Mouse (Mus musculus): Measurements from ENCODE around the gene Hhat. TPM values are rescaled to one million over a fixed set of nuclear protein-coding genes. Genes with fewer than 3 reads are reported as not detected.

Hhat gene
- polyA plus RNA-seq, 1 experiment, result 6.0 TPM

GRCm38 (mm10) chr1:192555516-192555915, 215.5 kb downstream of the Hhat start:
- no peak for DNase-seq (ENCODE audit: low read depth)

- no peak for DNase-seq (ENCODE audit: low read depth)
Measured at GRCm38 (mm10) chr1:192550561-192550960, 220.5 kb downstream of the Hhat start.

GRCm38 (mm10) chr1:192546843-192547242, 224.2 kb downstream of the Hhat start:
- no peak for DNase-seq (ENCODE audit: low read depth)

GRCm38 (mm10) chr1:192544901-192545300, 226.1 kb downstream of the Hhat start:
- DNase-seq (ENCODE audit: low read depth), result no peak

- DNase-seq (ENCODE audit: low read depth), result no peak
Measured at GRCm38 (mm10) chr1:192544091-192544490, 226.9 kb downstream of the Hhat start.

GRCm38 (mm10) chr1:192543686-192544085, 227.3 kb downstream of the Hhat start:
- no peak for DNase-seq (ENCODE audit: low read depth)

GRCm38 (mm10) chr1:192542093-192542492, 228.9 kb downstream of the Hhat start:
- no peak for DNase-seq (ENCODE audit: low read depth)

GRCm38 (mm10) chr1:192537169-192537568, 233.9 kb downstream of the Hhat start:
- no peak for DNase-seq (ENCODE audit: low read depth)

- no peak for DNase-seq (ENCODE audit: low read depth)
Measured at GRCm38 (mm10) chr1:192536440-192536839, 234.6 kb downstream of the Hhat start.

GRCm38 (mm10) chr1:192533016-192533415, 238.0 kb downstream of the Hhat start:
- DNase-seq (ENCODE audit: low read depth), result no peak

- no peak for DNase-seq (ENCODE audit: low read depth)
Measured at GRCm38 (mm10) chr1:192532212-192532611, 238.8 kb downstream of the Hhat start.

- DNase-seq (ENCODE audit: low read depth), result no peak
Measured at GRCm38 (mm10) chr1:192531490-192532146, 239.4 kb downstream of the Hhat start.

GRCm38 (mm10) chr1:192525711-192526350, 245.2 kb downstream of the Hhat start:
- no peak for DNase-seq (ENCODE audit: low read depth)

- DNase-seq (ENCODE audit: low read depth), result no peak
Measured at GRCm38 (mm10) chr1:192522376-192523178, 248.4 kb downstream of the Hhat start.

GRCm38 (mm10) chr1:192520836-192521435, 250.1 kb downstream of the Hhat start:
- no peak for DNase-seq (ENCODE audit: low read depth)

- no peak for DNase-seq (ENCODE audit: low read depth)
Measured at GRCm38 (mm10) chr1:192519713-192520112, 251.3 kb downstream of the Hhat start.

- no peak for DNase-seq (ENCODE audit: low read depth)
Measured at GRCm38 (mm10) chr1:192515373-192515772, 255.7 kb downstream of the Hhat start.

- DNase-seq (ENCODE audit: low read depth), result no peak
Measured at GRCm38 (mm10) chr1:192512821-192513220, 258.2 kb downstream of the Hhat start.

GRCm38 (mm10) chr1:192503651-192504050, 267.4 kb downstream of the Hhat start:
- DNase-seq (ENCODE audit: low read depth), result no peak

- DNase-seq (ENCODE audit: low read depth), result no peak
Measured at GRCm38 (mm10) chr1:192502835-192503234, 268.2 kb downstream of the Hhat start.

GRCm38 (mm10) chr1:192502016-192502415, 269.0 kb downstream of the Hhat start:
- DNase-seq (ENCODE audit: low read depth), result no peak

GRCm38 (mm10) chr1:192497505-192497904, 273.5 kb downstream of the Hhat start:
- DNase-seq (ENCODE audit: low read depth), result no peak

Measured in gonadal fat pad, adult 2 months (tissue).